ENCODE assay signal across 20 mouse cellular contexts in genomic region chr1:133063164-133063563, GRCm38 (mm10).
"Had no signal": no experiment of that assay in that cellular context is flagged by ENCODE, and none has a peak within 500 bp of the region (broad histone marks: within the 10 kb centered on the region; RNA-seq: fewer than 3 reads in every experiment).

No protein-coding gene starts in this region.

- H3K27ac ChIP-seq: lung, embryonic 15.5 days; macrophage; midbrain, embryonic 13.5 days; midbrain, embryonic 15.5 days; neural tube, embryonic 13.5 days; neural tube, embryonic 15.5 days had no signal

- DNase-seq: lung, adult 2 months; lung, postnatal 14 days; lung, postnatal 36 days; retina, postnatal 1 day; right cerebral cortex, adult 18-20 months; right cerebral cortex, postnatal 25 days; right cerebral cortex, postnatal 4 days; spleen, adult 18-20 months; thymus, adult 18-20 months; thymus, postnatal 14 days; thymus, postnatal 36 days had no signal

- H3K4me2 ChIP-seq: lung, embryonic 15.5 days; midbrain, embryonic 11.5 days; midbrain, embryonic 13.5 days; midbrain, embryonic 15.5 days; neural tube, embryonic 13.5 days; neural tube, embryonic 15.5 days had no signal

- H3K4me3 ChIP-seq: lung, embryonic 15.5 days; megakaryocyte, embryonic 14.5 days; midbrain, embryonic 13.5 days; midbrain, embryonic 15.5 days; neural tube, embryonic 13.5 days; neural tube, embryonic 15.5 days had no signal

- H3K27me3 ChIP-seq: lung, embryonic 15.5 days; megakaryocyte, embryonic 14.5 days; midbrain, embryonic 13.5 days; midbrain, embryonic 15.5 days; neural tube, embryonic 13.5 days; neural tube, embryonic 15.5 days had no signal

- H3K9me3 ChIP-seq: lung, embryonic 15.5 days; midbrain, embryonic 13.5 days; midbrain, embryonic 15.5 days; neural tube, embryonic 13.5 days; neural tube, embryonic 15.5 days had no signal

- ATAC-seq: lung, postnatal 0 days; midbrain, embryonic 13.5 days; midbrain, embryonic 15.5 days had no signal

- H3K9ac ChIP-seq: lung, embryonic 15.5 days; midbrain, embryonic 13.5 days; midbrain, embryonic 15.5 days; neural tube, embryonic 13.5 days; neural tube, embryonic 15.5 days had no signal
